ENCODE assay signal across 26 mouse cellular contexts in the genomic region with DNA sequence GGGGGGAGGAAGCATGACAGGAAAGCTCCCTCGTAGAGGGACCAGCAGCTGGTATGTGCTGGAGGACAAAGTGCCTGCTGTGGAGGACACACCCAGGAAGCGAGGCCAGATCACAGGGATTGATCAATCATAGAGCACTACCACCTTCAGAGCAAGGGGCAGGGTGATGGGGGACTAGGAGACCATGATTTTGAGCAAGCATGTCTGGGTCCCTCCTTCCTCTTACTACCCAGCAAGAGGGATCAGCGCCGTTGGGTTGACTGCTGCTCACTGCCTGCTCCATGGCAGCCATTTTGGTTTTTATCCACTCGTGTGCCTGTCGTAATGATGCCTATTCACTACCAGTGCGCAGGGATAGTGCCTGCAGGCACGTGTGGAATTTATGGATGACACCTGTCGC. TPM values are rescaled to one million over a fixed set of nuclear protein-coding genes. Genes with fewer than 3 reads are reported as not detected.
A peak's percentile ranks its signal among the peaks of the same experiment; 100 is the strongest.
DNase-seq lines count a peak whose midpoint lies in the region; ATAC-seq and TF ChIP-seq lines count a peak whose summit lies in the region.
"Had no signal": no experiment of that assay in that cellular context is flagged by ENCODE, and none has a peak within 500 bp of the region (broad histone marks: within the 10 kb centered on the region; RNA-seq: fewer than 3 reads in every experiment).

No protein-coding gene starts in this region.

- no peak for TF ChIP-seq POLR2A in testis, adult 2 months (IDR thresholded peaks at IDR 0.05; ENCODE audit: control insufficient read depth, low read depth, low read length)

- H3K9ac ChIP-seq in heart, embryonic 11.5 days (ENCODE audit: low read depth, low read length), result no peak overlapping the region
- H3K9ac ChIP-seq in heart, embryonic 16.5 days (ENCODE audit: low read length), result 0 out of 2 replicates have a peak overlapping the region, but pooled peaks have one; percentile 20
- no peak overlapping the region for H3K9ac ChIP-seq in forebrain, embryonic 16.5 days (replicated peaks; ENCODE audit: low read depth, low read length)
- H3K9ac ChIP-seq: embryonic facial prominence, embryonic 13.5 days; forebrain, postnatal 0 days; hindbrain, embryonic 14.5 days; kidney, embryonic 15.5 days; limb, embryonic 12.5 days; midbrain, embryonic 15.5 days; stomach, embryonic 15.5 days had no signal

- no peak overlapping the region for H3K27ac ChIP-seq in heart, embryonic 11.5 days (ENCODE audit: low read depth, low read length)
- H3K27ac ChIP-seq in heart, embryonic 16.5 days (ENCODE audit: low read length), result peak overlapping the region; percentile 24; the same call in 1 of the 2 replicates
- H3K27ac ChIP-seq in testis, adult 2 months (ENCODE audit: control insufficient read depth, insufficient read depth, low read depth, low read length), result no peak overlapping the region
- no peak overlapping the region for H3K27ac ChIP-seq in forebrain, embryonic 16.5 days (ENCODE audit: low read length)
- H3K27ac ChIP-seq: embryonic facial prominence, embryonic 13.5 days; hindbrain, embryonic 14.5 days; kidney, embryonic 15.5 days; limb, embryonic 12.5 days; midbrain, embryonic 15.5 days; stomach, embryonic 15.5 days had no signal

- H3K4me3 ChIP-seq in heart, embryonic 11.5 days (ENCODE audit: low read depth, low read length), result no peak overlapping the region
- H3K4me3 ChIP-seq in heart, embryonic 16.5 days (ENCODE audit: low read length), result no peak overlapping the region
- H3K4me3 ChIP-seq in testis, adult 2 months (ENCODE audit: control insufficient read depth, low read depth, low read length), result peak overlapping the region; percentile 51
- no peak overlapping the region for H3K4me3 ChIP-seq in forebrain, embryonic 16.5 days (replicated peaks; ENCODE audit: low read length)
- H3K4me3 ChIP-seq: embryonic facial prominence, embryonic 13.5 days; kidney, embryonic 15.5 days; limb, embryonic 12.5 days; midbrain, embryonic 15.5 days; stomach, embryonic 15.5 days had no signal

- WGBS in heart, embryonic 11.5 days (ENCODE audit: insufficient replicate concordance), result 70% methylated on average over 9 of the region's 9 CpGs
- WGBS in heart, embryonic 16.5 days, result 69% methylated on average over 9 of the region's 9 CpGs
- 90% methylated on average over 9 of the region's 9 CpGs for WGBS in forebrain, embryonic 16.5 days

- peaks cover 11% of the 10 kb centered on the region for H3K4me1 ChIP-seq in heart, embryonic 11.5 days (ENCODE audit: control insufficient read depth, insufficient read depth, low read length)
- H3K4me1 ChIP-seq in heart, embryonic 16.5 days (ENCODE audit: control insufficient read depth, insufficient read depth, low read length), result peaks cover 36% of the 10 kb centered on the region
- H3K4me1 ChIP-seq in testis, adult 2 months (ENCODE audit: control insufficient read depth, insufficient read depth, low read length), result no peaks in the 10 kb centered on the region
- peaks cover 17% of the 10 kb centered on the region for H3K4me1 ChIP-seq in forebrain, embryonic 16.5 days (replicated peaks; ENCODE audit: control insufficient read depth, insufficient read depth, low read length)

- H3K36me3 ChIP-seq in heart, embryonic 11.5 days (ENCODE audit: control insufficient read depth, insufficient read depth, low read length), result peaks cover 12% of the 10 kb centered on the region
- H3K36me3 ChIP-seq in heart, embryonic 16.5 days (ENCODE audit: control insufficient read depth, insufficient read depth), result peaks cover 14% of the 10 kb centered on the region
- no peaks in the 10 kb centered on the region; the same call in none of the 2 replicates for H3K36me3 ChIP-seq in testis, adult 2 months (ENCODE audit: control insufficient read depth, insufficient read depth, low read length)
- H3K36me3 ChIP-seq in forebrain, embryonic 16.5 days (ENCODE audit: control insufficient read depth, insufficient read depth), result peaks cover 16% of the 10 kb centered on the region

- ATAC-seq in heart, embryonic 11.5 days (replicated peaks; ENCODE audit: insufficient number of reproducible peaks, low FRiP score, low TSS enrichment), result no peak
- ATAC-seq in heart, embryonic 16.5 days (replicated peaks; ENCODE audit: extremely low read depth, insufficient read depth, low FRiP score), result no peak
- no peak for ATAC-seq in forebrain, embryonic 16.5 days
- ATAC-seq: forebrain, postnatal 0 days; intestine, postnatal 0 days; midbrain, embryonic 15.5 days had no signal

- H3K4me2 ChIP-seq in heart, embryonic 11.5 days, result 0 out of 2 replicates have a peak overlapping the region, but pooled peaks have one; percentile 0
- 0 out of 2 replicates have a peak overlapping the region, but pooled peaks have one; percentile 6 for H3K4me2 ChIP-seq in heart, embryonic 16.5 days (ENCODE audit: low read depth, low read length)
- H3K4me2 ChIP-seq in forebrain, embryonic 16.5 days (ENCODE audit: low read length), result no peak overlapping the region
- H3K4me2 ChIP-seq: embryonic facial prominence, embryonic 13.5 days; hindbrain, embryonic 14.5 days; kidney, embryonic 15.5 days; limb, embryonic 12.5 days; midbrain, embryonic 15.5 days; stomach, embryonic 15.5 days had no signal

- no peaks in the 10 kb centered on the region for H3K27me3 ChIP-seq in heart, embryonic 11.5 days (ENCODE audit: control insufficient read depth, insufficient read depth, low read length)
- no peaks in the 10 kb centered on the region for H3K27me3 ChIP-seq in heart, embryonic 16.5 days (ENCODE audit: control insufficient read depth, insufficient read depth, low read length)
- H3K27me3 ChIP-seq in testis, adult 2 months (ENCODE audit: control insufficient read depth, insufficient read depth, low read length), result no peaks in the 10 kb centered on the region
- H3K27me3 ChIP-seq in forebrain, embryonic 16.5 days (replicated peaks; ENCODE audit: control insufficient read depth, insufficient read depth, low read length), result no peaks in the 10 kb centered on the region
- H3K27me3 ChIP-seq: embryonic facial prominence, embryonic 13.5 days; kidney, embryonic 15.5 days; limb, embryonic 12.5 days; midbrain, embryonic 15.5 days; stomach, embryonic 15.5 days had no signal

- no peak for DNase-seq in heart, postnatal 25 days (ENCODE audit: low spot score)
- no peak for DNase-seq in heart, postnatal 10 days
- DNase-seq in testis, postnatal 14 days (ENCODE audit: low spot score), result no peak
- DNase-seq in yolk sac, embryonic 10.5 days (ENCODE audit: low spot score), result peak; percentile 13
- DNase-seq: adrenal gland, postnatal 25 days; cerebellum, adult 11-12 months; cerebellum, adult 9-11 months; embryo, embryonic 11 days; forebrain, postnatal 0 days; kidney, postnatal 25 days; lung, postnatal 4 days; right cerebral cortex, postnatal 25 days; thymus, adult 18-20 months; thymus, postnatal 25 days had no signal

- no peaks in the 10 kb centered on the region for H3K9me3 ChIP-seq in heart, embryonic 11.5 days (replicated peaks; ENCODE audit: control insufficient read depth, low read length)
- no peaks in the 10 kb centered on the region for H3K9me3 ChIP-seq in heart, embryonic 16.5 days (replicated peaks; ENCODE audit: control insufficient read depth, low read length)
- no peaks in the 10 kb centered on the region for H3K9me3 ChIP-seq in forebrain, embryonic 16.5 days (ENCODE audit: control insufficient read depth, low read length)
- H3K9me3 ChIP-seq: embryonic facial prominence, embryonic 13.5 days; kidney, embryonic 15.5 days; limb, embryonic 12.5 days; midbrain, embryonic 15.5 days; stomach, embryonic 15.5 days had no signal

- no peak for TF ChIP-seq CTCF in testis, adult 2 months (IDR thresholded peaks at IDR 0.05; ENCODE audit: control insufficient read depth, insufficient read depth, insufficient replicate concordance, low read depth, low read length)

- intact Hi-C loops in heart, postnatal 25 days (cut with DNase I), result no loop called here
- intact Hi-C loops in heart, postnatal 10 days (cut with DNase I), result loop anchor here (5.0 kb wide), 1 partner anchor 88 kb away; a partner anchor contains a TSS

RNA-seq across cellular contexts. Expression of a gene that starts 2.7 kb away (rescaled TPM):
- 5.7 and 6.6 TPM in 2 replicates for polyA plus RNA-seq in heart, embryonic 11.5 days (2014; fragmentation: Nextera tagmentation; extraction: Ambion mirVana)
- 1 to 10 TPM; 8.3 to 8.5 TPM for total RNA-seq in heart, postnatal 25 days (2021)
- 8.1 and 8.2 TPM in 2 replicates for polyA plus RNA-seq in heart, embryonic 16.5 days (2015; fragmentation: Nextera tagmentation; extraction: Ambion mirVana)
- total RNA-seq in heart, postnatal 10 days (2021), result 1 to 10 TPM; 5.7 to 6.1 TPM
- polyA plus RNA-seq in testis, adult 2 months (2012; rRNA removed), result 9.4 TPM in 2 replicates
- 15.5 and 15.6 TPM in 2 replicates for polyA plus RNA-seq in forebrain, embryonic 16.5 days (2015; fragmentation: Nextera tagmentation; extraction: Ambion mirVana)

RNA-seq across cellular contexts. Expression of a gene that starts 2.8 kb away (rescaled TPM):
- 57.4 and 68.0 TPM in 2 replicates for polyA plus RNA-seq in heart, embryonic 11.5 days (2014; fragmentation: Nextera tagmentation; extraction: Ambion mirVana)
- 100 to 1,000 TPM; 102 to 106 TPM for total RNA-seq in heart, postnatal 25 days (2021)
- 94.2 and 95.2 TPM in 2 replicates for polyA plus RNA-seq in heart, embryonic 16.5 days (2015; fragmentation: Nextera tagmentation; extraction: Ambion mirVana)
- total RNA-seq in heart, postnatal 10 days (2021), result 10 to 100 TPM; 89.2 to 93.1 TPM
- polyA plus RNA-seq in testis, adult 2 months (2012; rRNA removed), result 41.7 and 41.8 TPM in 2 replicates
- 49.1 and 49.9 TPM in 2 replicates for polyA plus RNA-seq in forebrain, embryonic 16.5 days (2015; fragmentation: Nextera tagmentation; extraction: Ambion mirVana)

RNA-seq across cellular contexts. Expression of a gene that starts 44.5 kb away (rescaled TPM):
- 26.9 and 29.0 TPM in 2 replicates for polyA plus RNA-seq in heart, embryonic 11.5 days (2014; fragmentation: Nextera tagmentation; extraction: Ambion mirVana)
- total RNA-seq in heart, postnatal 25 days (2021), result 10 to 100 TPM; 58.1 to 59.2 TPM
- polyA plus RNA-seq in heart, embryonic 16.5 days (2015; fragmentation: Nextera tagmentation; extraction: Ambion mirVana), result 37.1 and 38.9 TPM in 2 replicates
- total RNA-seq in heart, postnatal 10 days (2021), result 10 to 100 TPM; 50.0 to 58.4 TPM
- polyA plus RNA-seq in testis, adult 2 months (2012; rRNA removed), result 12.5 and 12.7 TPM in 2 replicates
- 10.4 and 10.6 TPM in 2 replicates for polyA plus RNA-seq in forebrain, embryonic 16.5 days (2015; fragmentation: Nextera tagmentation; extraction: Ambion mirVana)

RNA-seq across cellular contexts. Expression of a gene that starts 44.6 kb away (rescaled TPM):
- polyA plus RNA-seq in heart, embryonic 11.5 days (2014; fragmentation: Nextera tagmentation; extraction: Ambion mirVana), result 1.1 and 2.5 TPM in 2 replicates
- total RNA-seq in heart, postnatal 25 days (2021), result 1 to 10 TPM; 1.3 to 3.0 TPM
- polyA plus RNA-seq in heart, embryonic 16.5 days (2015; fragmentation: Nextera tagmentation; extraction: Ambion mirVana), result 2.5 and 2.6 TPM in 2 replicates
- total RNA-seq in heart, postnatal 10 days (2021), result 1 to 10 TPM; 1.9 TPM
- polyA plus RNA-seq in testis, adult 2 months (2012; rRNA removed), result 26.9 and 33.0 TPM in 2 replicates
- polyA plus RNA-seq in forebrain, embryonic 16.5 days (2015; fragmentation: Nextera tagmentation; extraction: Ambion mirVana), result 4.5 and 5.0 TPM in 2 replicates
- polyA plus RNA-seq: liver, adult 2 months had no signal

RNA-seq across cellular contexts. Expression of a gene that starts 47.6 kb away (rescaled TPM):
- 56.0 and 58.0 TPM in 2 replicates for polyA plus RNA-seq in heart, embryonic 11.5 days (2014; fragmentation: Nextera tagmentation; extraction: Ambion mirVana)
- total RNA-seq in heart, postnatal 25 days (2021), result 10 to 100 TPM; 19.5 to 22.1 TPM
- 54.0 and 54.5 TPM in 2 replicates for polyA plus RNA-seq in heart, embryonic 16.5 days (2015; fragmentation: Nextera tagmentation; extraction: Ambion mirVana)
- 10 to 100 TPM; 33.6 to 34.8 TPM for total RNA-seq in heart, postnatal 10 days (2021)
- 12.8 and 15.6 TPM in 2 replicates for polyA plus RNA-seq in testis, adult 2 months (2012; rRNA removed)
- 87.9 and 97.7 TPM in 2 replicates for polyA plus RNA-seq in forebrain, embryonic 16.5 days (2015; fragmentation: Nextera tagmentation; extraction: Ambion mirVana)
